Mouse (Mus musculus) E14TG2a.4 (cell line): Measurements from ENCODE around the gene Zfp853.
A peak's percentile ranks its signal among the peaks of the same experiment; 100 is the strongest.

Source experiments
- H3K27me3 ChIP-seq: 2 replicates; pipeline ENCODE4 v1.6.1; 2014; ENCODE audit warnings: low read length, control low read depth; ENCODE audit not compliant: insufficient read depth
- H3K36me3 ChIP-seq: 2 replicates; pipeline ENCODE4 v1.6.1; 2014; ENCODE audit warnings: low read length, control low read depth; ENCODE audit not compliant: insufficient read depth
- H3K4me1 ChIP-seq: replicated peaks from 2 replicates; pipeline ENCODE4 v1.6.1; 2014; ENCODE audit warnings: low read depth, low read length, control low read depth
- H3K4me3 ChIP-seq: replicated peaks from 2 replicates; pipeline ENCODE4 v1.5.1; 2014; ENCODE audit warnings: mild to moderate bottlenecking, low read length
- H3K9me3 ChIP-seq: 2 replicates; pipeline ENCODE4 v1.6.1; 2014; ENCODE audit warnings: low read length, control low read depth
- CTCF ChIP-seq: conservative IDR thresholded peaks from 2 replicates; pipeline ENCODE4 v1.5.1; 2014; ENCODE audit warnings: low read length
- NANOG ChIP-seq: IDR thresholded peaks from 2 replicates; pipeline ENCODE4 v1.6.1; 2014; ENCODE audit warnings: borderline replicate concordance, low read length, mixed read lengths
- POU5F1 ChIP-seq: IDR thresholded peaks from 2 replicates; pipeline ENCODE4 v1.6.1; 2014; ENCODE audit warnings: low read length, borderline replicate concordance

The Zfp853 gene

GRCm38 (mm10) chr5:143253881-143254486 is 39.4 kb downstream of the Zfp853 start:
- Histone ChIP-seq H3K36me3 (no peaks in the 10 kb centered on the region), H3K4me3 (peak overlapping the region; percentile 76), H3K9me3 (no peaks in the 10 kb centered on the region), H3K4me1 (peaks cover 24% of the 10 kb centered on the region), H3K27me3 (peaks cover 90% of the 10 kb centered on the region)
- TF ChIP-seq POU5F1 (no peak), CTCF (no peak), NANOG (no peak)

GRCm38 (mm10) chr5:143253186-143253880 is 40.1 kb downstream of the Zfp853 start:
- H3K4me1 ChIP-seq = peaks cover 24% of the 10 kb centered on the region
- H3K27me3 ChIP-seq = peaks cover 83% of the 10 kb centered on the region
- peak overlapping the region; percentile 76 for H3K4me3 ChIP-seq
- TF ChIP-seq CTCF (no peak), POU5F1 (no peak)
- H3K36me3 ChIP-seq = peaks cover 2% of the 10 kb centered on the region
- no peaks in the 10 kb centered on the region for H3K9me3 ChIP-seq

- peaks cover 24% of the 10 kb centered on the region for H3K4me1 ChIP-seq
- H3K27me3 ChIP-seq = peaks cover 78% of the 10 kb centered on the region
- H3K36me3 ChIP-seq = peaks cover 7% of the 10 kb centered on the region
- TF ChIP-seq CTCF (no peak), NANOG (no peak), POU5F1 (no peak)
- peak overlapping the region; percentile 76 for H3K4me3 ChIP-seq
- no peaks in the 10 kb centered on the region for H3K9me3 ChIP-seq
Observed at GRCm38 (mm10) chr5:143252791-143253185, 40.6 kb downstream of the Zfp853 start.

GRCm38 (mm10) chr5:143252039-143252438 is 41.4 kb downstream of the Zfp853 start:
- Histone ChIP-seq H3K27me3 (peaks cover 70% of the 10 kb centered on the region), H3K4me3 (no peak overlapping the region), H3K36me3 (peaks cover 15% of the 10 kb centered on the region), H3K4me1 (peaks cover 24% of the 10 kb centered on the region), H3K9me3 (no peaks in the 10 kb centered on the region)
- no peak for TF ChIP-seq CTCF
- no peak for TF ChIP-seq POU5F1
- no peak for TF ChIP-seq NANOG

- H3K9me3 ChIP-seq = peaks cover 30% of the 10 kb centered on the region
- peaks cover 3% of the 10 kb centered on the region; the same call in 1 of the 2 replicates for H3K27me3 ChIP-seq
- peaks cover 86% of the 10 kb centered on the region for H3K36me3 ChIP-seq
- H3K4me1 ChIP-seq = no peaks in the 10 kb centered on the region
- no peak for TF ChIP-seq CTCF
- no peak for TF ChIP-seq POU5F1
- TF ChIP-seq NANOG = no peak
- no peak overlapping the region for H3K4me3 ChIP-seq
Observed at GRCm38 (mm10) chr5:143244926-143245325, 48.5 kb downstream of the Zfp853 start.
